Mouse (Mus musculus) heart, postnatal 36 days (tissue): ENCODE results near the gene Aamp. TPM values are rescaled to one million over a fixed set of nuclear protein-coding genes. Genes with fewer than 3 reads are reported as not detected.

ENCODE experiments used
- DNase-seq, 2 experiments: peaks; one replicate each; pipeline ENCODE4 v3.0.0; 2021 to 2022
- intact Hi-C: fragments of 180-260 bp; cut with DNase I; formaldehyde crosslinking; loops from one replicate; pipeline ENCODE4 v1.15.1; 2025
- total RNA-seq, 2 experiments: library from RNA; stranded (reverse); gene quantifications; 2 replicates each; pipeline ENCODE4 v1.2.3; 2021

The Aamp gene
- total RNA-seq, 2 experiments from 2014 or later: 102 to 104 TPM

DNA sequence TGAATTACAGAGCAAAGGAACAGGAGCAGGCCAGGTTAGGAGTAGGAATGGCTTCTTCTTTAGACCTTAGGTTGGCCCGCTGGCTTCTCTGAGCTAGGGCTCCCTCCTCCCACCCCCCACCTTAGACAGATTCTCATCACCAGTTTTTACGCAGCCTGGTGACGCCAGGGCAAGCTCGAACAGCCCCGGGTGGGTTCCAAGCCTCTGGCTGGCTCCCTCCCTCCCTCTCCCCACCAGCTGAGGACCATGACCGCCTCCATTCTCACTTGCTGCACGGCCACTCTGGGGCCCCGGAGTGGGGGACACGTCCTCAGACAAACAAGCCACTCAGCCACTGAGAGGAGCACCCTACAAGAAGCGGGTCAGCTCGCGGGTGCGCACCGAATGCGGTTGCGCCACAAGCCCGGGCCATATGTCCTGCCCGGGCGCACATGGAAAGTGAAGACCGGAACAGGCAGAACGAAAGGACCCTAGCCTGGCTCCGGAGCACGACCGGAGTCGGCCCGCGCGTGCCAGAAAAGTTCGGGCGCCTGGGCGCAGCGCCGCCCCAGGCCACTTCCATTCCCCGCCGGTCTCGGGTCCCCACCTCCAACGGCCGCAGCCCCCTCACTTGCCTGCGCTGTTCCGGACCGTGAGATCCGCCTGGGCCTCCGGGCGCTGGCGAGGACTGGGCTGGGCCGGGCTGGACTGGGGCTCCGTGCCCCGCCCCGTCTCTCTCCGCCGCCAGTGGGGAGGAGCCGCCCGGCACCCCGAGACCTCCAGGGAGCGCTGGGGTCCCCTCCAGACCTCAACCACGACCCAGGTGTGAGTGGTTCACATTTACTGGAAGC, 19.2 kb upstream of the Aamp start:
- intact Hi-C loops: loop anchor here (2.0 kb wide), 1 partner anchor 19 kb away; the partner anchor contains the start of genes Aamp and Pnkd
- DNase-seq: peak; percentile 85 to 92

DNA sequence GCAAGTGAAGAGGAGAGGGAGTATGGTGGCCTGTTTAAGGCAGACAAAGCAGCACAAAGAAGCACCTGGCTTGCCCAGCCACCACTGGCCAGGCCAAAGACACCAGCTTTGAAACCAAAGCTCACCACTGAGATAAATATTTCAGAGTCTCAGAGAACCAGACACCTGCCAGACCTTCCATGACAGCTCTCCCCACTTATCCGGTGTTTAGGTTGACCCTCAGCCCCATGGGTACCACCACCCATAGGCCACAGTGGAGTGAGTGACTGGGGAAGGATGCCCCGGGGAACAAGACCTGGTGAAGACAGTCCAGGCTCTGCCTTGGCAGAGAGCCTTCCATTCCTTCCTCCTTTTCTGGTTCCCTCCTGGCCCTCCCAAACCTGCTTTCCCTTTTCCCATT, 18.3 kb upstream of the Aamp start:
- no peak for DNase-seq
- intact Hi-C loops: no loop called here

- DNase-seq: no peak
- intact Hi-C loops: no loop called here
Observed at GRCm38 (mm10) chr1:74302229-74302628, 17.7 kb upstream of the Aamp start.

DNA sequence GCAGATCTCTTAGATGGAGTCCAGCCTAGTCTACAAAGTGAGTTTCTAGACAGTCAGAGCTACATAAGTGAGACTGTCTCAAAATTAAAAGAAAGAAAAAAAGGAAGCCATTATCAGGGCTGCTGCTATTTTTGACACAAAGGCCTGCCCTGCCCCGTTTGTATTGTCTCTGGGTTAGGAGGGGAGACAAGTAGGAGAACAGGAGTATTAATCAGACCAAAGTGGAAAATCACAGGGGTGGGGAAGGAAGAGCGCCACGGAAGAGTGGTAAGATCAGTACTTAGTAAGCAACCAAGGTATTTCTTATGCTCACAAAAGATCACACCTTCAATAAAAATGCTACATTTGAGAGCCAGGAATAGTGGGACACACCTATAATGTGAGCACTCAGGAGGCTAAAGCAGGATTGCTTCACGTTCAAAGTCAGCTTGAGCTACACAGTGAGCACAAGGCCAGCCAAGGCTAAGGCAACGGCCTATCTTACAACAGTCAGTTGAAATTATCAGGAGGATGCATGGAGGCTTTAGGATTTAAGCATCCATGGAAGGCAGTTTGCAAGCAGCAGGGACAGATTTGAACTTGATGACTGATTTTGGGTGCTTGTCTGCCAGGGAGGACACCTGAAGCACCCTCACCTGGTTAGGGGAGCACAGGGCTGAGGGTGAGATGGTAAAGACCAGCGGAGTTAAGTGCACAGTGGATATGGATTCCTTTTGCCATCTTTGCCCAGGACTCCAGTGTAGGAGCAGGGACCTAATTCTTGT, 16.0 kb upstream of the Aamp start:
- no peak for DNase-seq
- intact Hi-C loops: no loop called here

DNA sequence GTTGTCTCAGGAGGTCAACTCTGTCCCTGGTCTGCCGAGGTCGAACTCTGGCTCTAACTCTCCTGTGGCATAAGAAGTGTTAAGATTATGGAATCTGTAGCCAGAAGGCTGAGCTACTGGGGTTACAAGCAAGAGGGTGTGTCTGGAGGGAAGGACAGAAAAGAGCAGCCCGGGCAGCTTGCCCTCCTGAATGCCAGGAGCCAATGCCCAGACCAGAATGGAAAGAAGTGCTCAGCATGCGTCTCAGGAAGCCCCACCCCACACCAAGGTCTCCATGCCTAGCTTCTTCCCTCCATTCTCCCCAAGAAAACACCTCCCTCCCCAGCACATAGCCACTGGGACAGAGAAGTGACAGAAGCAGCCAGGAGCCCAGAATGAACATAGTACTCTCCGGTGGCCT, 14.5 kb upstream of the Aamp start:
- DNase-seq: peak; percentile 56 to 65
- intact Hi-C loops: no loop called here

DNA sequence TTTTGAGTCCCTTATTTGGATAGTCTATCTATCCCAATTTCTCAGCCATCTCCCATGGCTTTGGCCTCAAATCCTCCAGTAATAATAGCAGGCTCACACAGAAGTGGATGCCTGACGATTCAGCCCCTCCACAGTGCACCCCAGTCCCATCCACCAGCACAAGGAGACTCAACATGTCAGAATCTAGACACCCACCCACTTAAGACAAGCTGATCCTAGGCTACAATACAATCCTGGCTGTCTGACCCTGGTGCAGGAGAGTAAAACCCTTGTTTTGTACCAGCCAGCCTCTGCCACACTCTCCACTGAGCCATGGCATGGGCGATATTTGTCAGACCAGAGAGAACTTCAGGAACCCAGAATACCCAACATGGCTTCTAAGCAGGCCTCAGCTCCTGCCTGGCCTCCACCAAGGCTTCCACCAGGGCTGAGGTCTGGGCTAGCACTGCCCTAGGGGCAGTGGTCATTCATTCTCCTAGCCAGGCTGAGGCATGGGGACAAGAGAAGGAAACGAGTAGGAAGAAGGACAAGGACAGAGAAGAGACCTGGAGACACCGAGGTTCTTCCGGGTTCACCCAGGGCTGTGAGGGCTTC, 13.7 kb upstream of the Aamp start:
- intact Hi-C loops: no loop called here
- DNase-seq: no peak

DNA sequence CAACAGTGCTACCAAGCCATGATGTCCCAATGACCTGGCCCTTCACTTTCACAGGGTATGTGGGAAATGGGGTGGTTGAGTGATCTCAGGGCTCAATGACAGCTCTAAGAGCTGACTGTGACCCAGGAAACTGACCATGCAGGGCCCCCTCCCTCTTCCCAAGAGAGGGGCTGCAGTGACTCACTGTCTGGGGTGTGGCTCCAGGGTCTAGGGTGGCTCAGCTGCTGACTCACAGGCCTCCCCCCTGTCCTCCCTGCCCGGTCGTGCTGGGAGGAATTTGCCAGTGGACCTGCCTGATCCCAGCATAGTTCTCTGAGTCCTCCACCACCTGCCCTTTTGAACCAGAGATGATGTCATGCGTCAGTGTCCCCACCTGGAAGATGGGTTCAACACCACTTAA, 12.7 kb upstream of the Aamp start:
- intact Hi-C loops: no loop called here
- DNase-seq: peak; percentile 47 to 61

GRCm38 (mm10) chr1:74296477-74296876, 11.9 kb upstream of the Aamp start:
- intact Hi-C loops: no loop called here
- DNase-seq: no peak

DNA sequence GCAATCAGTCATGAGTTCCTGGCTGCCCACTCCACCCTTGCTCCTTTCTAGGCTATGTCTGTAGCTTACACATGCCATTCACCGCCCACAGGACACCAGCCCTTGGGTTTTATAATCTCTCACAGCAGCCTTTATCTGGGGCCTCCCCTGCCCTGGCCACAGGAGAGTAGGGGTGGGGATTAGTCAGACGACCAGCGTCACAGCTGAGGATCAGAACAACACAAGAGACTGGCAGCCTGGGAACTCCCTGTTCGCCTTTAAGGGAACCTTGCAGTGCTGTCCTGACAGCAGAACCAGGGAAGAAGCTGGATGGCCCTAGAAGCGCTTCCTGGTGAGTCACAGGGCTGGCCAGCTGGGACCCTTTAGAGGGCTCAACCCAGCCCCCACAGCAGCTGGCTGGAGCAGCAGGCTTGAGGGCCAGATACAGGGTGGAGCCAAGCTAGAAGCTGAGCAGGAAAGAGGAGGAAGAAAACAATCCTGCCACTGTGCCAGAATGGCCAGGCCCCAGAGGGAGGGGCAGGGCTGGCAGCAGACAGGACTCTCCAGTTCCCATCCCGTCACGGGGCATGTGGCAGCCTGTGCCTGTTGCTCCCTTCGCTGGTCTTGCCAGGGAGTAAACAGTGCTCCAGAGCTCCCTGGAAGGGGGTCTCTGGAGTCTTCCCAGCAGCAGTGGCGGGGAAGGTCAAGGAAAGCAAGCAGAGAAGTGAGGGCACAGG, 11.1 kb upstream of the Aamp start:
- intact Hi-C loops: no loop called here
- DNase-seq: peak; percentile 90 to 93

GRCm38 (mm10) chr1:74294733-74295455, 10.4 kb upstream of the Aamp start:
- no peak for DNase-seq
- intact Hi-C loops: no loop called here

DNA sequence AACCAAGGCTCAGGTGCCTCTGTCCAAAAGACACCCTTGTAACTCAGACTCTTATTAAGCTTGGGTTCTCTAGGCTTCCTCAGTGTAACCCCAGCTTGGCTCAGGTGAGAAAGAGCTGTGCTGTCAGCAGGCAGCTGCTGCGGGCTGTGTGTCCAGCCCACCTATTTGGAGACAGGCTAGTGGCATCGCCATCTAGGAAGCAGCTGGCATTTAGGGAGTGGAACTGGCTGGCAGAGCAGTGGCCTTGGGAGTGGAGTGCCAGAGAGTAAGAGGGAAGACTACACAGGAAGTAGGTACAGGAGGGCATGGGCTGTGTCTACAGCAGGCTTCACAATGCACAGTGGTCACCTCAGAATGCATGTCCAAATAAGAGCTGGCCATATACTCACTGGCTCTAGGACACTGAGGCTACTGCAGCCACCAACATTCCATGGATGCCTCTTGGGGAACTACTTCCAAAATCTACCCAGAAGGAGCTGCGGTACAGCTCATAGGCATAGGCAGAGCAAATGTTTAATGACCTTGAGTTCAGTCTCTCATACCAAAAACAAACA, 9.6 kb upstream of the Aamp start:
- DNase-seq: no peak
- intact Hi-C loops: no loop called here

GRCm38 (mm10) chr1:74293306-74293960, 8.9 kb upstream of the Aamp start:
- intact Hi-C loops: loop anchor here (2.0 kb wide), 1 partner anchor 13 kb away; no protein-coding TSS in a partner anchor
- DNase-seq: no peak

GRCm38 (mm10) chr1:74292331-74293020, 7.9 kb upstream of the Aamp start:
- intact Hi-C loops: loop anchor here (2.0 kb wide), 1 partner anchor 14 kb away; no protein-coding TSS in a partner anchor
- no peak for DNase-seq

- peak in 1 of 2 experiments; percentile 49 for DNase-seq
- intact Hi-C loops: no loop called here
Observed at GRCm38 (mm10) chr1:74290141-74290540, 5.6 kb upstream of the Aamp start.

GRCm38 (mm10) chr1:74289740-74290139, 5.2 kb upstream of the Aamp start:
- DNase-seq: no peak
- intact Hi-C loops: loop anchor here (2.0 kb wide), 1 partner anchor 23 kb away; no protein-coding TSS in a partner anchor

GRCm38 (mm10) chr1:74289248-74289647, 4.7 kb upstream of the Aamp start:
- no peak for DNase-seq
- intact Hi-C loops: loop anchor here (2.0 kb wide), 1 partner anchor 24 kb away; no protein-coding TSS in a partner anchor

GRCm38 (mm10) chr1:74288327-74288726, 3.8 kb upstream of the Aamp start:
- intact Hi-C loops: loop anchor here (2.0 kb wide), 1 partner anchor 24 kb away; no protein-coding TSS in a partner anchor
- no peak for DNase-seq
